Mouse (Mus musculus): ENCODE results near the gene Pi4k2a.
"Not testable (repeated sequence)": the region's sequence is repeated elsewhere in the genome, so short reads cannot be mapped to it uniquely, and the experiment has no call there.

DNA sequence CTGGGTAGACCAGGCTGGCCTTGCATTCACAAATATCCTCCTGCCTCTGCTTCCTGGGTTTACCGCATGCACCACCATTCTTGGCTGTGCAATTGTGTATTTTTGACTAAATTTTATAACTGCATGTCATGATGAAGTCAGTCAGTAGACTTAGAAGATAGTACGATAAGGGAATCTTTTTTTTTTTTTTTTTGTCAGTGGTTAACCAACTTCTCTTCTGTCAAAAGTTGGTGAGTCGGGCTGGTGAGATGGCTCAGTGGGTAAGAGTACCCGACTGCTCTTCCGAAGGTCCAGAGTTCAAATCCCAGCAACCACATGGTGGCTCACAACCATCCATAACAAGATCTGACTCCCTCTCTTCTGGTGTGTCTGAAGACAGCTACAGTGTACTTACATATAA, 8.7 kb upstream of the Pi4k2a start:
- not testable (repeated sequence) for TF ChIP-seq POLR2A (IDR thresholded peaks at IDR 0.05; ENCODE audit: borderline replicate concordance, extremely low read depth, low read depth, low read length); CTCF (IDR thresholded peaks at IDR 0.05; ENCODE audit: insufficient read depth, low read length)

Measured in lung, adult 2 months (tissue).